Mouse (Mus musculus) MEL (cell line): ENCODE data around the gene Ppwd1.

Source experiments
- CTCF ChIP-seq, 3 experiments: IDR thresholded peaks in 2 of 3; conservative IDR thresholded peaks in 1 of 3; 2 replicates each; pipeline ENCODE4 v1.5.1; 2011 to 2012; ENCODE audit warnings: low read length in 3 of 3, low read depth in 2 of 3, mild to moderate bottlenecking in 2 of 3, improper control_type of control experiment in 1 of 3, inconsistent platforms in 1 of 3, mixed read lengths in 1 of 3, moderate library complexity in 1 of 3; ENCODE audit not compliant: control insufficient read depth in 1 of 3, insufficient read depth in 1 of 3, poor library complexity in 1 of 3, severe bottlenecking in 1 of 3
- POLR2A ChIP-seq, 2 experiments: IDR thresholded peaks; 2 replicates each; pipeline ENCODE4 v1.6.1; 2011 to 2012; ENCODE audit warnings: low read length in 2 of 2, mild to moderate bottlenecking in 2 of 2, control low read depth in 1 of 2, improper control_type of control experiment in 1 of 2, low read depth in 1 of 2, moderate library complexity in 1 of 2; ENCODE audit not compliant: control insufficient read depth in 1 of 2, insufficient read depth in 1 of 2, poor library complexity in 1 of 2
- SMC3 ChIP-seq: IDR thresholded peaks from 2 replicates; pipeline ENCODE4 v1.6.1; 2011; ENCODE audit warnings: low read depth, low read length, improper control_type of control experiment

DNA sequence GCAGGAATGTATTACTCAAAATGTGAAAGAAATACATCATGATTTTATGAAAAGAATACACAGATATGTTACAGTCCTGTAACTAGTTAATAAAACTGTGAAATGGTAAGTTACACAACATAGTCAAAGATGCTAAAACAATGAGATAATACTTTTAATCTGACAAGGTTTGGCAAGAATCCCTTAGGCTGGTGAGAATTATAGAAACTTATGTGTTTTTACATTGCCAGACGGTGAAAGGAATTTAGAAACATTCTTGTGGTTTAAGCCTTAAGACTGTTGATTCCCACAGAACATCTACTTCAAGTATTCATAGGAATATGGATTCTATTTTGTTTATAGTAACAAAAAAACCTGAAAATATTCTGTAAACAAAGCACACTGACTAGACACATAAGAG, 73.0 kb downstream of the Ppwd1 start:
- TF ChIP-seq POLR2A (IDR thresholded peaks at IDR 0.05; ENCODE audit: control insufficient read depth in 1 of 2, insufficient read depth in 1 of 2, low read depth in 1 of 2, low read length in 2 of 2, poor library complexity in 1 of 2) (no peak), CTCF (IDR thresholded peaks at IDR 0.05 in 2 of 3, conservative IDR thresholded peaks at IDR 0.05 in 1 of 3; ENCODE audit: control insufficient read depth in 1 of 3, insufficient read depth in 1 of 3, low read depth in 2 of 3, low read length in 3 of 3, poor library complexity in 1 of 3, severe bottlenecking in 1 of 3) (no peak), SMC3 (no peak)
